Mouse (Mus musculus): ENCODE results near the gene Plpp3. TPM values are rescaled to one million over a fixed set of nuclear protein-coding genes. Genes with fewer than 3 reads are reported as not detected.

The Plpp3 gene
- polyA plus RNA-seq, 1 experiment from 2014 or later: 91.7 TPM

DNA sequence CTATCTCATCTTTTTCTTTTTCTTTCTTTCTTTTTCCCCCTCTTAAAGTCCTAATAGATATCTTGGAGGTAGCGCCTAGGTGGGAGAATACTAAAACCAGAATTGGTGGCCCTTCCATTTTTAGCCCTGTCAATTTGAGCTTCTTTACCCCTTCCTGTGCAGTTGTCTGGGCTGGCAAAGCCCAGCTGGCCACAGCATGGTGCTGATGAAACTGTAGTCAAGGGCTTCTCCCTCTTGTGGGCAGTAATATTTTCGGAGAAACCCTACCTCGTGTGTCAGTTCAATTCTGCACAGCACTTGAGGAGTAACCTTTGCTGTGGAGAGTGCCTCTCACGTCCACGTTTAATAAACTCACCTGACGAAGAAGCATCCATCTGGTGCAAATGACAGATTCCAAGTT is 4.9 kb downstream of the Plpp3 start:
- Histone ChIP-seq H3K9ac (no peak overlapping the region), H3K27ac (no peak overlapping the region), H3K4me2 (replicated peaks) (0 out of 2 replicates have a peak overlapping the region, but pooled peaks have one; percentile 79), H3K9me3 (replicated peaks) (no peaks in the 10 kb centered on the region), H3K4me3 (no peak overlapping the region), H3K36me3 (no peaks in the 10 kb centered on the region), H3K27me3 (no peaks in the 10 kb centered on the region), H3K4me1 (peaks cover 49% of the 10 kb centered on the region)
- WGBS: 61% methylated on average over 6 of the region's 6 CpGs
- no peak for ATAC-seq (ENCODE audit: low FRiP score)

DNA sequence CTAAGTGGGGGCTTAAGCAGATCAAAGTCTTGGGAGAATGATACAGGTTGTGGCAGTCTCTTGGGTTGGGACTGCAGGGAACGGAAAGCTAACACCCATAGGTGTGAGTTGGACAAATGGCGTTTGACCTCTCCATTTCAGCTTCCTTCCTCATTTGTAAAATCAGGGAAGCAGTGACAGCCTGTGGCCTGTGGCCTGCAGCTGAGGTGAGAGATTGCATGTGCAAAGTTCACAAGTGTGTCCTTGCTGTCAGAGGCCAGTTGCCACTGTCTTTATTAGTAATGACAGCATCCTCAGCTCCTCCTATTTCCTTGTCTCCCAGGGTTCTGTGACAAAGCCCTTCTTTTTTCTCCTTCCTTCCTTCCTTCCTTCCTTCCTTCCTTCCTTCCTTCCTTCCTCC is 5.5 kb downstream of the Plpp3 start:
- no peak overlapping the region for H3K9ac ChIP-seq
- no peak overlapping the region for H3K4me3 ChIP-seq
- WGBS: 66% methylated on average over 2 of the region's 2 CpGs
- no peak for ATAC-seq (ENCODE audit: low FRiP score)
- H3K9me3 ChIP-seq (replicated peaks): no peaks in the 10 kb centered on the region
- H3K4me2 ChIP-seq (replicated peaks): no peak overlapping the region
- no peaks in the 10 kb centered on the region for H3K27me3 ChIP-seq
- H3K36me3 ChIP-seq: no peaks in the 10 kb centered on the region
- H3K27ac ChIP-seq: no peak overlapping the region
- peaks cover 50% of the 10 kb centered on the region for H3K4me1 ChIP-seq

DNA sequence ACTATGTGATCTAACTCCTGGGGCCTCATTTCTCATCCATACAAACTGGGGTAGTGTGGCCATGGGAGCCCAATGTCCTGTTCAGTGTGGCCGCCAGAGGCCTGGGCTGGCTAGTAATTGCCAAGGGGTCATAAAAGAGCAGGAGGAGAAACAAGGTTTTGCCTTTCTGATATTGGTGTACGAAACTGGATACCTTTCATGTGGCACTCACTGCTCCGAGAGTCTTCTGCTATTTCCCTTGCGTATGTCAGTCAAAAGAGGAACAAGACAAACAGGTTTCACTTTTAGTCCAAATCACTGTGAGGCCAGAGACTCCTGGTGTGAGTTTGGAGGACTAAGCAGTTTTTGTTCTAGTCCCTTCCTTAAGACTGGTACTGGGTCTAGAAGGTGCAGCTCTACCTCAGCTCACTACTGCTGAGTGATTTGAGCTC is 6.8 kb downstream of the Plpp3 start:
- H3K4me3 ChIP-seq: no peak overlapping the region
- H3K4me2 ChIP-seq (replicated peaks): no peak overlapping the region
- WGBS: 66% methylated on average over 4 of the region's 4 CpGs
- H3K9me3 ChIP-seq (replicated peaks): no peaks in the 10 kb centered on the region
- H3K9ac ChIP-seq: no peak overlapping the region
- H3K36me3 ChIP-seq: no peaks in the 10 kb centered on the region
- no peak overlapping the region for H3K27ac ChIP-seq
- peaks cover 58% of the 10 kb centered on the region for H3K4me1 ChIP-seq
- no peak for ATAC-seq (ENCODE audit: low FRiP score)
- H3K27me3 ChIP-seq: no peaks in the 10 kb centered on the region

DNA sequence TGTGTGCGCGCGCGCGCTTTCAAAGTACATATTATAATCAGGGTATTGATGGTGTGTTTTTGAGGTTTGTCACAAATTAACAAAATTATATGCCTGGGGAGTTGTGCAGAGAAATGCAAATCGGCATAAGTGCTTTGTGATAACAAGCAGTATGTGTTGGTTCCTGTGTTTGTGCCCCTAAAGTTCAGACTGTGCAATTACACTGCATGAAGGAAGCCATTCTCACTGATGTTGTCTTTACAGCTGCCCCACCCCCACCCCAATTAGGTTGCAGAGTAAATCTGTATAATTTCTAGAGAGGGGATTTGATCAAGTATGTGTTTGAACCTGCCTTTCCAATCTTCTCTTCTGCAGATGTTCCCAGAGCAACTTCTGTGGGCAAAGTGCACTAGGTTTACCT is 7.8 kb downstream of the Plpp3 start:
- ATAC-seq (ENCODE audit: low FRiP score): no peak
- no peak overlapping the region for H3K27ac ChIP-seq
- no peaks in the 10 kb centered on the region for H3K9me3 ChIP-seq (replicated peaks)
- WGBS: 93% methylated on average over 6 of the region's 6 CpGs
- no peak overlapping the region for H3K4me2 ChIP-seq (replicated peaks)
- H3K4me1 ChIP-seq: peaks cover 60% of the 10 kb centered on the region
- no peak overlapping the region for H3K4me3 ChIP-seq
- no peak overlapping the region for H3K9ac ChIP-seq
- no peaks in the 10 kb centered on the region for H3K27me3 ChIP-seq
- H3K36me3 ChIP-seq: no peaks in the 10 kb centered on the region

DNA sequence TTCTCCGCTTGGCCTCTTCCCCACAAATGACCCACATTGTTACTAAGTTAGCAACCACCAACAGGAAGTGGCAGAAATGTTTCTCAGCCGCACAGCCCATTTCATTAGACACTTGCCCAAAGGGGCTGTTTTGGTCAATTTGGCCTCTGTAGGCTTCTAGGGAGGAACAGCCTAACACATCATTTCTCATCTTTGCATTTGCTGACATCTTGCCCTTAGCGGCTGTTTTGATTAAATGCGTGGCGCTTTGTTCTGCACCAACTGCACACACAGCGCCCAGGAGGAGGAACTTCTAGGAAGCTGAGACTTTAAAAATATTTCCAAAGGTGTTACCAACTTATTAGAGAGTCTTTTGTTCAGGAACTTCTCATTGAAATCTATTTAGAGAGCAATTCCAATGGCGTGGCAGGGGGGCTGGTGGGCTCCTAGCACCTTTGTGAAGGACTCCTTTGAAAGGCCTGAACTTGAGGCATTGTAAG is 12.0 kb downstream of the Plpp3 start:
- Histone ChIP-seq H3K9ac (no peak overlapping the region), H3K27ac (peak overlapping the region; percentile 88), H3K4me3 (no peak overlapping the region), H3K27me3 (no peaks in the 10 kb centered on the region), H3K4me2 (replicated peaks) (peak overlapping the region; percentile 30), H3K9me3 (replicated peaks) (no peaks in the 10 kb centered on the region), H3K36me3 (0 out of 2 replicates have a peak, but pooled peaks cover 2% of the 10 kb centered on the region), H3K4me1 (peaks cover 50% of the 10 kb centered on the region)
- ATAC-seq (ENCODE audit: low FRiP score): 0 out of 2 replicates have a peak, but pooled peaks have one; percentile 7
- 22% methylated on average over 7 of the region's 7 CpGs for WGBS

DNA sequence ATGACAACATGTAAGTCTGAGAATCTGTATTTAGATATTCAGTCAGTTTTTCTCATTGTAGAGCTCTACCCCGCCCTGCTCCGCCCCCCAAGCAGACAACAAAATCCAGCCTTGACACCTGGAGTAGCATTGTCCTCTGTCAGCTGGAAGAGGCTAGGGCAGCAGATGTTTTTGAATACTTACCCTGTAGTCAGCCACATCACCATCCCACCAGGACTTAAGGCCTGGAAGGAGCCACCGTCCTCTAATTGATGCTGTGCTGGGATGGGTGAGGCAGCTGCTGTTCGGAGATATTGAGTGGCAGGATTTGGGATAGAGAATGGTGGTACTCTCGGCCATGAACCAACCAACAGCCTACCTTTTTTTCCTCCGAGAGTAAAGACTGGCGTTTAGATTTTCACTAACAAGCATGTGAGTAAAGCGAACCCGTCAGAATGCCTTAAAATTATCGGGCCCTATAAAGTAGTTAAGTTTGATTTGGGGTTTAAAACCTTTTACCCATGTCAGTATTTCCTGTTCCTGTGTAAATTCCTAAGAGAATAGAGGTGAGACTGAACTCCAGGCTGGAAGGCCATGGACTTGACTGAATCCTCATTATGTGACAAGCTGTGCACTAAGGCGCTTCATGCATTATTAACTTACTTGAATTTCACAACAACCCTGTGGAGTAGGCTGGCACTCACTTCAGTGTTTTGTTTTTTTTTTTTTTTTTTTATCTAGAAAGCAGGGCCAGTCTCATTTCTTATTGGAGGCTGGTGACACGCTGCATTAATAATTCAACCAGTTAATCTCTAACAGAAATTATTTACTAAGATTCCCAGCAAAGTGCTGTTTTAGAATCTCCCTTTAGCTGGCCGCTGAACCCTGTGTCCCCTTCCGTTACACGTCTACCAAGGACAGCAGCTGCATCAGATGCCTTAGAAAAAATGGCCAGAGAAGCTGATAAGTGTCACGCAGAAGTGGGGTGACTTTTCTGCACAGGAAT is 13.0 kb downstream of the Plpp3 start:
- H3K36me3 ChIP-seq: 0 out of 2 replicates have a peak, but pooled peaks cover 2% of the 10 kb centered on the region
- peak; percentile 57 for ATAC-seq (ENCODE audit: low FRiP score)
- H3K4me1 ChIP-seq: peaks cover 48% of the 10 kb centered on the region
- H3K4me3 ChIP-seq: no peak overlapping the region
- peak overlapping the region; percentile 31 for H3K4me2 ChIP-seq (replicated peaks)
- no peak overlapping the region for H3K9ac ChIP-seq
- H3K9me3 ChIP-seq (replicated peaks): no peaks in the 10 kb centered on the region
- H3K27ac ChIP-seq: peak overlapping the region; percentile 88
- no peaks in the 10 kb centered on the region for H3K27me3 ChIP-seq
- 28% methylated on average over 16 of the region's 16 CpGs for WGBS

DNA sequence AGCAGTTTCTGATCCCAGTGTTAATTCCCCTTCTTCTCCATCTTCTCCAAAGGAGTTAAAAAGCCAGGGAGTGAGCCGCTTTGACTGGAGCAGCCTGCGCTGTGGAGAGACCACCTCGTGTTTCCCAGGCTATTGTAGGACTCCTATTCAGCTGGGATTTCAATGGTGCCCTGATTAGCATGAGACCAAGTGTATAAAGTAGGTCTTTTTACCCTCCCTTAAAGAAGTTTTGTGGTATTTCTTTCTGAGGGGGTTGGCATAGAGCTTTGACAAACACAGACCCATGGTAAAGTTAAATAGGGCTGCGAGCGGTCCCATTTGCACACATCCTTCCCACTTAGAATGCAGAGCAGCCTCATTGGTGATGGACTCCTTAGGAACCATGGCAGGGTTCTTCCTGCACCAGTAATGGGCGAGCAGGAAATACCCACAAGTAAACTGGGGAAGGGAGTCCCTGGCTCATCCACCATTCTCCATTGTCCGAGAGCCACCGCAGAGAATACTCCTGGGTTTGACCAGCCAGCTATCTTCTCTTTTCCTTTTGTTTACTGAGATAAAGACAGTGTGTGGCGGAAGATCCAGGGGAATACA is 13.8 kb downstream of the Plpp3 start:
- peak overlapping the region; percentile 88 for H3K27ac ChIP-seq
- no peak overlapping the region; the same call in 1 of the 2 replicates for H3K4me3 ChIP-seq
- WGBS: 27% methylated on average over 9 of the region's 9 CpGs
- H3K9ac ChIP-seq: no peak overlapping the region
- H3K27me3 ChIP-seq: no peaks in the 10 kb centered on the region
- peak overlapping the region; percentile 31 for H3K4me2 ChIP-seq (replicated peaks)
- H3K9me3 ChIP-seq (replicated peaks): no peaks in the 10 kb centered on the region
- 0 out of 2 replicates have a peak, but pooled peaks cover 2% of the 10 kb centered on the region for H3K36me3 ChIP-seq
- H3K4me1 ChIP-seq: peaks cover 49% of the 10 kb centered on the region
- ATAC-seq (ENCODE audit: low FRiP score): peak; percentile 91

DNA sequence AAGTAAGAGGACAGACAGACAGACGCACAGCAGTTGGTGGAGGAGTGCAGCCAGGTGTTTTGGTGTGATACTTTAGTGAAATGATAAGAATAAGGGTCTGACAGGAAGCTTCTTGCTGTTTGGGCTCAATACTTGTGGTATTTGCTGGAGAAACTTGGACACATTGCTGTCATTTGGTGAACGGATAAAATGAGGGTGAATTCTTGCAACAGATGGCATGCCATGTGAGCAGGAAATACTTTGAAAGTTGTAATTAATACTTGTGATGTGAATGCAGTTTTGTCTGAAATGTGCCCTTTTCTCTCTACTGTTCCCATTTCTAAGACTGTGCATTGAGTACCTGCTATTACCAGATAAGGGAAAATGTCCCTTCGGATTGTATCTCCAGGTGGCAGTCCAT is 14.3 kb downstream of the Plpp3 start:
- WGBS: 56% methylated on average over 3 of the region's 3 CpGs
- Histone ChIP-seq H3K9me3 (replicated peaks) (no peaks in the 10 kb centered on the region), H3K4me1 (peaks cover 53% of the 10 kb centered on the region), H3K4me2 (replicated peaks) (peak overlapping the region; percentile 31), H3K27me3 (no peaks in the 10 kb centered on the region), H3K4me3 (no peak overlapping the region; the same call in 1 of the 2 replicates), H3K27ac (peak overlapping the region; percentile 88), H3K36me3 (0 out of 2 replicates have a peak, but pooled peaks cover 2% of the 10 kb centered on the region), H3K9ac (no peak overlapping the region)
- ATAC-seq (ENCODE audit: low FRiP score): no peak

DNA sequence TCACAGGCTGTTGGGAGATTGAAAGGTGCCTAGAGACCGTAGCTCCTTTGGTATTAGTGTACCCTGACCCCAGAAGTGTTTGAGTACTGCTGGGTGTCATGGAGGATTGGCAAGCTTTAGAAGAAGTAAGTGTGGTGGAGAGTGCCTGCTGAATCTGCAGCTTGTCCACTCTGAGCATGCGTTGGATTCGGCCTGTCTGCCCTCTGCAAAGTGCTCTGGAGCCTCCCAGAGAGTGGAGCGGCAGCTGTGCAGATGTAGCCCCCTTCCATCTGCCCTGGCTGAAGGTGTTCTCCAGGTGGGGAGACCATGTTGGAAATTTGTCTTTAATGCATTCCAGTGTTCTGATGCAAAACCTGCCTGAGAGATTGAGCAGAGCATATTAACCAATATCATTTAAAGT is 17.6 kb downstream of the Plpp3 start:
- H3K4me1 ChIP-seq: peaks cover 51% of the 10 kb centered on the region
- H3K9me3 ChIP-seq (replicated peaks): no peaks in the 10 kb centered on the region
- peak overlapping the region; percentile 68 for H3K27ac ChIP-seq
- H3K36me3 ChIP-seq: 0 out of 2 replicates have a peak, but pooled peaks cover 2% of the 10 kb centered on the region
- 79% methylated on average over 4 of the region's 4 CpGs for WGBS
- no peak overlapping the region for H3K9ac ChIP-seq
- ATAC-seq (ENCODE audit: low FRiP score): no peak
- no peak overlapping the region for H3K4me3 ChIP-seq
- no peak overlapping the region for H3K4me2 ChIP-seq (replicated peaks)
- no peaks in the 10 kb centered on the region for H3K27me3 ChIP-seq

DNA sequence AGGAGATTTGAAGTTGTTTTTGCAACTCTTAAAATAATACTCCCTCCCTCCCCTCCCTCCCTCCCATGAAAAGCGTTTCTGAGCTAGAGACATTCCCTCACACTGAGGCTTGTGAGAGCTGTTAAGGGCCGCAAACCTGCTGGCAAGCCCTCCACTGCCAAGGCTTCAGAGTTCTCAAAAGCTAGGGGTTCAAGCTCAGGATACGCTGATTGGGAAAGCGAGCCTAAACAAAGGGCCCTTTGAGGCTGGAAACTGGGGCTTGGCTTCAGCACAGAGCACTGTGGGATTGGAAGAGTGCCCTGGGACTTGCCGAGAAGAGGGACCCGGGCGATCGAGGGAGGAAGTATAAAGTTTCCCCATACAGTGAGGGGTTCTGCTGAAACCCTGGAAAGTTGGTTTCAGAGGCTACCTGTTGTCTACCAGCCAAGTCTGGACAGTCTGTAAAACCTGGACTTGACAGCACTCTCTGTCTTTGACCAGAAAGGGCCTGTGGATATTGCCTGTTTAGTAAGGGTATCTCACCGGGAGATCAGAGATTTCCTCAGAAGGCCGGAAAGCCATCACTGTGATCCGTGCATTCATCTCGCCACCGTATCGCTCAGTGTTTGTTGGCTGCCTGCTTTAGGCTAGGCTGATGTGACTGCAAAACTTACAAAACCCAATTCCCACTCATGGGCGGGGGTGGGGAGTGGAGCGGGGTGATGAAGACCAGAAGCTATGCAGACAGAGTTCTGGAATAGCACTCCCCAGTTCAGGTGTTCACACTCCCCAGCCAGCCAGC is 18.3 kb downstream of the Plpp3 start:
- Histone ChIP-seq H3K9me3 (replicated peaks) (no peaks in the 10 kb centered on the region), H3K36me3 (0 out of 2 replicates have a peak, but pooled peaks cover 2% of the 10 kb centered on the region), H3K4me3 (no peak overlapping the region), H3K27ac (peak overlapping the region; percentile 19), H3K27me3 (no peaks in the 10 kb centered on the region), H3K4me2 (replicated peaks) (no peak overlapping the region), H3K9ac (no peak overlapping the region), H3K4me1 (peaks cover 47% of the 10 kb centered on the region)
- WGBS: 61% methylated on average over 16 of the region's 16 CpGs
- ATAC-seq (ENCODE audit: low FRiP score): no peak

DNA sequence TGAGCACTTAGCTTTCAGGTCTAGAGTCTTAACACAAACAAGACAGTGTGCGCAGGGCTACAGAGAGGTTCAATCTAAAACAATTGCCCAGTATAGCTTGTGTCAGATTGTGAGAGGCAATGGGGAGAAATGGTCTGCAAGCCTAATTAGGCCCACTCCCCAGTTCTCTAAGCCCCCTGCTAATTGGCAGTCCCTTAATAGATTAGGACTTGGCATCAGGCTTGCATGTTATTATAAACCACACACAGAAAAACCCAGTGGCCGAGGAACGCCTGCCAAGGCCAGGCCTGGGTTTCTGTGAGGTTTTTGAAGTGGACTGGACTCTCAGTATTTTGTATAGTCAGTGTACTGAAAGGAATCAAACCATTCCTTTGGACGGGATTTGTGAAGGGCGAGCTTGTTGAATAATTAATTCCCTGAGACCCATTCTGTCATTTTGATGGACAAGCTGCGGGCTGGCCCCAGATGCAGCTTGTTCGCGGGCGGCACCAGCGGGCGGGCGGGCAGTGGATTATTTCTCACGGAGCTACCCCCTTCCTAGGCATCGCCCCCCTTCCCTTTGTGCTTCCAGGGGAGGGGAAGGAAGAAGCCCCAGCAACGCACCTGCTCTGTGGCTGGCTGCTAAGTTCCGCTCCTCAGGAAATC is 24.0 kb downstream of the Plpp3 start:
- 21% methylated on average over 16 of the region's 16 CpGs for WGBS
- no peaks in the 10 kb centered on the region for H3K27me3 ChIP-seq
- peaks cover 57% of the 10 kb centered on the region for H3K4me1 ChIP-seq
- H3K4me3 ChIP-seq: 0 out of 2 replicates have a peak overlapping the region, but pooled peaks have one; percentile 3
- no peaks in the 10 kb centered on the region for H3K36me3 ChIP-seq
- H3K4me2 ChIP-seq (replicated peaks): peak overlapping the region; percentile 40
- no peaks in the 10 kb centered on the region for H3K9me3 ChIP-seq (replicated peaks)
- ATAC-seq (ENCODE audit: low FRiP score): peak; percentile 92
- H3K27ac ChIP-seq: peak overlapping the region; percentile 92
- no peak overlapping the region for H3K9ac ChIP-seq

All from hindbrain, embryonic 12.5 days (tissue).